Mouse (Mus musculus): ENCODE measurements around the gene Hmgcr.

GRCm38 (mm10) chr13:96673817-96674216, 3.1 kb upstream of the Hmgcr start:
- TF ChIP-seq POLR2A (IDR thresholded peaks at IDR 0.05; ENCODE audit: control insufficient read depth, extremely low read depth, insufficient read depth, low read length, poor library complexity) (no peak), CTCF (IDR thresholded peaks at IDR 0.05; ENCODE audit: borderline replicate concordance, control insufficient read depth, extremely low read depth, insufficient read depth, low read length, poor library complexity) (no peak)
